Mouse (Mus musculus): ENCODE data around the gene S100a1. TPM values are rescaled to one million over a fixed set of nuclear protein-coding genes. Genes with fewer than 3 reads are reported as not detected.
A peak's percentile ranks its signal among the peaks of the same experiment; 100 is the strongest.

The S100a1 gene
- total RNA-seq, 2 experiments from 2014 or later, result 151 to 202 TPM

- peak; percentile 49 for TF ChIP-seq CTCF (IDR thresholded peaks at IDR 0.05)
- Histone ChIP-seq H3K27ac (peak within 1 kb of the TSS; percentile 89), H3K4me3 (peak within 1 kb of the TSS; percentile 83)
- peak; percentile 96 for DNase-seq
- intact Hi-C loops (cut with DNase I), result loop anchor here (10.0 kb wide), 1 partner anchor 261 kb away; the partner anchor contains the start of genes Rab13 and Rps27
These were observed 38.2 kb downstream of the S100a1 start, which contains the start of gene Ilf2 for GRCm38 (mm10) chr3:90475831-90476611. Gene Ilf2 (plus strand): TSS chr3:90476126.

DNA sequence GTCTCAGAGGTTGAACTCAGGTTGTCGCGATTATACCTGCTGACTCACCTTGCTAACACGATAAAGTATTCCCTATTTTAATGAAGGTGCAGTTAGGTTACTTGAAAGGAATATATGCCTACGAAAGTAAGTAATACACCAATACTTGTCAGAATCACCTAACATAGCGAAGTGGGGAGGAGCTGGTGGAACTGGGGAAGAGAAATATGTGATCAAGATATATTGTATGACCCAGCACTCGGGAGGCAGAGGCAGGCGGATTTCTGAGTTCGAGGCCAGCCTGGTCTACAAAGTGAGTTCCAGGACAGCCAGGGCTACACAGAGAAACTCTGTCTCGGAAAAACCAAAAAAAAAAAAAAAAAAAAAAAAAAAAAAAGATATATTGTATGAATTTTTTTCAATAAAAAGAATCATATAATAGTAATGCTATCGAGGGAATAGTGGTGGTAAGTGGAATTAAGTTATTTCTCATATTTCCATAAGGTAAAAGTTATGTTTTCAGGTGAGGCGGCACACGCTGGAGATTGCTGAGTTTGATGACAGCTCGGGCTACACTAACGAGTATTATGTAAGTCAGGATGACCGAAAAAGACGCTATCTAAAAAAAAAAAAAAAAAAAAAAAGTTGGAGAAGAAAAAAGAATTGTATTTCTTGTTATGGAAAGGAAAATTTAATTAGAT is 38.9 kb downstream of the S100a1 start:
- TF ChIP-seq CTCF (IDR thresholded peaks at IDR 0.05), result no peak
- peak overlapping the region; percentile 71 for H3K4me3 ChIP-seq
- DNase-seq, result no peak
- H3K27ac ChIP-seq, result peak overlapping the region; percentile 24; the same call in 1 of the 2 replicates
- intact Hi-C loops (cut with DNase I), result loop anchor here (10.0 kb wide), 1 partner anchor 260 kb away; the partner anchor contains the start of genes Rab13 and Rps27

DNA sequence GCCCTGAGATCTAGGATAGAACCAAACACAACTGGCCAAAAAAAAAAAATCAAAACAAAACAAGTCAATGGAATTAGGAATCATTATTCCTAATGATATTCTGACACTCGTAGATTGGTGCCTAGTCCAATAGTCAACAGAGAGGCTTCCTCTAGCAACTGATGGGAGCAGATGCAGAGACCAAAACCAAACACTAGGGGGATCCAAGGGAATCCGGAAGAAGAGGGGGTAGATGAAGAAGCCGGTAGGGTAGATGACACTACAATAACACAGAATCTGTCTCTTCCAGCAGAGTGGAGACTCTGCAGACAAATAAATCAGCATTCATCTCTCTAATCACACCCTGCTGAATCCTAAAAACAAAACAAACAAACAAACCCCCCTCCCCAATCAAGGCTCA is 42.0 kb downstream of the S100a1 start:
- DNase-seq, result peak; percentile 47
- Histone ChIP-seq H3K27ac (no peak overlapping the region), H3K4me3 (no peak overlapping the region)
- peak; percentile 68 for TF ChIP-seq CTCF (IDR thresholded peaks at IDR 0.05)
- intact Hi-C loops (cut with DNase I), result loop anchor here (10.0 kb wide), 1 partner anchor 257 kb away; the partner anchor contains the start of genes Rab13 and Rps27

DNA sequence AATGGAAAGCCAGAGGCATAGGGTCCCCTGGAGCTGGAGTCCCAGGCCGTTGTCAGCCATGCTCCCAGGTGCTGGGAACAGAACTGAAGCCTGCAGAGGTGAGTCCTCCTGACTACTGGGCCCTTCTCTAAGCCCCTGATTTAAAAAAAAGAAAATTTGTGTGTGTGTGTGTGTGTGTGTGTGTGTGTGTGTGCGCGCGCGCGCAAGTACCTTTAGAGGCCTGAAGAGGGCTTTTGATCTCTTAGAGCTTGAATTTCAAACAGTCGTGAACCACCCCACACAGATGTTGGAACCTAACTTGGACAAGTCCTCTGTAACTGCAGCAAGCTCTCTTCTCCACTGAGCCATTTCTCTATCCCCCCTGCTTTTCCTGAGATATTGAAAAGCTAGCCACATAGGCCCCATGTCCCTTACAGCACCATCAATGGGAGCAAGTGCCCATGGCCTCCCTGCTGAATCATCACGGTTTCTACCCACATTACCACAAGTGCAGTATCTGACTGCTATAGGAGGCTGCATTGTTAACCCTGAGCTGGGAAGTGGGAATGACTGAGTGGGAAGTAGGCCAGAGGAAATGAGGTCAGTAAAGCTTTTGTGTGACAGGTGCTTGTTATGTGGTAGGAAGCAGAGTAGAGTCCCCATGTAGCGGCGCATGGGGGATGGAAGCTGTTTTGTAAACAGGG is 46.4 kb downstream of the S100a1 start:
- Histone ChIP-seq H3K27ac (no peak overlapping the region), H3K4me3 (no peak overlapping the region)
- intact Hi-C loops (cut with DNase I), result loop anchor here (5.0 kb wide), 1 partner anchor 35 kb away; the partner anchor contains the start of gene Ints3
- DNase-seq, result no peak
- TF ChIP-seq CTCF (IDR thresholded peaks at IDR 0.05), result no peak

GRCm38 (mm10) chr3:90466311-90466766 is 47.9 kb downstream of the S100a1 start:
- peak; percentile 66 for DNase-seq
- Histone ChIP-seq H3K27ac (peak overlapping the region; percentile 88), H3K4me3 (peak overlapping the region; percentile 88)
- TF ChIP-seq CTCF (IDR thresholded peaks at IDR 0.05), result peak; percentile 87
- intact Hi-C loops (cut with DNase I), result loop anchor here (1.0 to 5.0 kb wide), 2 partner anchors 34 to 54 kb away; partner anchors contain the start of gene Ints3

DNA sequence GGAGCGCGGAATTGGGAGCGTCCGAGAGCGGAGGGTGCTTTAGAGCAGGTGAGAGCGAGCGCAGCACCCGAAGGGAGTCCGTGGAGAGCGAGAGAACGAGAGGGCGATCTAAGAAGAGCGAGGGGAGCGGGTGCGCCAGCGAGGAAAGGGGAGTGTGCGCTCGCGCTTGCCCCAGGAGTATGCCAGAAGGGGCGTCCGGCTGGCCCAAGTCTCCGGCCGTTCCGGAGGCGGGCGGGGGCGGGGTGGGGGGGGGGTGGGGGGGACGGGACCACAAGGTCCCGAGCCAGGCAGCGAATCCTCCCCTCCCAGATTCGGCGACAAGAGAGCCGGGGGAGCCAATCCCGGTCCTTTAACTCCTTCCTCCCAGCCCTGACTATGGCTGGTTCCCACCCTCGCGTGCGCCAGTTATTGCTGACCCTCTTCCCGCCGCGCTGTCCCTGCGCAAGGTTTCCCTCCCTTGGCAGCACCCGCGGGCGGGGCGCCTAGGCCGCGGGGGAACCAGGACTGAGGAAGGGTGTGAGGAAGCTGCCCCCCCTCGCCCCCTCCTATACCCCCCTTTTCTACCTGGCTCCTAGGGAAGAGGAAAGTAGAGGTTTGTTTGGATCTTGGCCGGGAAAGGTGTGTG is 48.4 kb downstream of the S100a1 start, which contains the start of gene Npr1:
Gene Npr1 (minus strand): TSS at position 181 of the 625 bp plus-strand sequence.
- Histone ChIP-seq H3K27ac (peak within 1 kb of the TSS; percentile 88), H3K4me3 (peak within 1 kb of the TSS; percentile 88)
- intact Hi-C loops (cut with DNase I), result loop anchor here (1.0 to 5.0 kb wide), 2 partner anchors 33 to 53 kb away; partner anchors contain the start of gene Ints3
- TF ChIP-seq CTCF (IDR thresholded peaks at IDR 0.05), result no peak
- peak; percentile 73 for DNase-seq

- Histone ChIP-seq H3K4me3 (peak overlapping the region; percentile 88), H3K27ac (peak overlapping the region; percentile 88)
- no peak for TF ChIP-seq CTCF (IDR thresholded peaks at IDR 0.05)
- intact Hi-C loops (cut with DNase I), result loop anchor here (5.0 kb wide), 1 partner anchor 33 kb away; the partner anchor contains the start of gene Ints3
- DNase-seq, result peak; percentile 52
These were observed 49.0 kb downstream of the S100a1 start for GRCm38 (mm10) chr3:90465081-90465685.

DNA sequence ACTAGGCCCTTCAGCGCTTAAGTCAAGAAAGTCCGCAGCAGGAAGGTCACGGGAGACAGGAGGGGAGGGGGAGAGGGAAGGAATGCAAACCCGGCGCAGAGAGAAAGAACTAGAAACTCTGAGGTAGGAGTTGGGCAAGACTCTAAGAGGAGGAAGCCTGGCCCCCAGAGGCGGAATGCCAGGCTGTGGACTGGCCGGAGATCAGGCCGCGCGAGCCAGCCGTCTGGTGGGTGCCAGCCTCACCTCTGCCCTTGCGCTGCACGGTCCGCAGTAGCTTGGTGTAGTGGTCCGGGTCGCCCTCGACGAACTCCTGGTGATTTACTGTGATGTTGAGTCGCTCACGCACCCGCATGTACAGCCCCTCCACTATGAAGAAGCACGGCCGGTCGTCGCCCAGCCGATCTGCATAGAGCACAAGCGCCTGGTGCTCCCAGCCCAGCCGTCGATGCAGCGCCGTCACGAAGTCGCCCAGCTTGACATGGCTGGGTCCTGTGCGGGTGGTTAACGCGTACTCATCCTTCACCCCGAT is 49.6 kb downstream of the S100a1 start:
- DNase-seq, result no peak
- H3K27ac ChIP-seq, result peak overlapping the region; percentile 88
- intact Hi-C loops (cut with DNase I), result loop anchor here (5.0 kb wide), 1 partner anchor 32 kb away; the partner anchor contains the start of gene Ints3
- TF ChIP-seq CTCF (IDR thresholded peaks at IDR 0.05), result no peak
- peak overlapping the region; percentile 88 for H3K4me3 ChIP-seq

DNA sequence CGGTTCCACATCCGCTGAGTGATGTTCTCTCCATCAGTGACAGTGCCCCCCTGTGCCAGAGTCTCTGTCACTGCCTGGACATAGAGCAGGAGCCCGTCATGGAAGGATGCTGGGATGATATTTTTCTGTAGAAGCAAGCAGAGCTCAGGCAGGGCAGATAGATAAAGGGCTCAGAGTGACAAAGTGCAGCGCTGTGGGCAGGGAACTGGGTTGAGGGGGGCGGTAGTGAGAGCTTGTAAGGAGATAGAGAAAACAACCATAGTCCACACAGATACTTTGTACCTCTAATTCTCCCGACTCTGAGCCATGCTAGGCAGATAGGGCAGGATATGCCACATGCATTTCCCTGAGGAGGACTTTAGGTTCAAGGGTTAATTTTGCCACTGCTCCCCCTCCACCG is 51.6 kb downstream of the S100a1 start:
- TF ChIP-seq CTCF (IDR thresholded peaks at IDR 0.05), result no peak
- intact Hi-C loops (cut with DNase I), result no loop called here
- Histone ChIP-seq H3K4me3 (peak overlapping the region; percentile 88), H3K27ac (peak overlapping the region; percentile 38; the same call in 1 of the 2 replicates)
- DNase-seq, result no peak

DNA sequence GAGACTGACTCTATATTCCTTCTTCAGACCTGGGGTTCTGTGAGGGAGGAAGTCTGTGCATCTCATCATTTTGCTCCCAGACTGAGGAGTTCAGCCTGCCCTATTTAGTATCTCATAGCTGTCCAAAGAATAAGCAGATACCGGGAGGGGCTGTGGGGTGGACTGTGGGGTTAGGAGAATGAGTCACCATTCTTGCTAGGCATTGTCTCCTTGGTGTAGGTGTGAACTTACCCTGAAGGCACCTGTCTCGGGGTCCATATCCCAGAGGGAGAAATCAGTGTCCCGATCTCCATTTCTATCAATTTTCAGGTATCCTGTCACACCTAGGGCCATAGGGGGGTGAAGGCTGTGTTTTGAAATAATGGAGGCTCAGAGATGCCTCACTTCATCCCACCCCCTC is 52.3 kb downstream of the S100a1 start:
- peak overlapping the region; percentile 88; the same call in 1 of the 2 replicates for H3K4me3 ChIP-seq
- TF ChIP-seq CTCF (IDR thresholded peaks at IDR 0.05), result no peak
- DNase-seq, result no peak
- intact Hi-C loops (cut with DNase I), result no loop called here
- no peak overlapping the region for H3K27ac ChIP-seq

Other genes starting within 250 kb of the S100a1 start
- 10 to 100 TPM; 82.2 to 84.2 TPM for gene Dennd4b, start 249.2 kb downstream of the S100a1 start, total RNA-seq (2021)
- 10 to 100 TPM; 50.2 to 53.9 TPM for gene Gatad2b, start 221.2 kb downstream of the S100a1 start, total RNA-seq (2021)
- gene Slc27a3, start 124.5 kb downstream of the S100a1 start, total RNA-seq (2021), result 1 to 10 TPM in 1 of 2 experiments, under 1 TPM in 1; 0.97 to 1.3 TPM
- 10 to 100 TPM; 14.0 to 17.2 TPM for gene Ints3, start 80.8 kb downstream of the S100a1 start, total RNA-seq (2021)
- 1 to 10 TPM; 6.5 to 8.3 TPM for gene Npr1, start 48.5 kb downstream of the S100a1 start, total RNA-seq (2021)
- gene Ilf2, start 38.3 kb downstream of the S100a1 start, total RNA-seq (2021), result 10 to 100 TPM; 26.1 to 30.7 TPM
- 10 to 100 TPM; 71.8 to 74.4 TPM for gene Snapin, start 23.4 kb downstream of the S100a1 start, total RNA-seq (2021)
- 100 to 1,000 TPM; 104 to 111 TPM for gene Chtop, start 4.9 kb downstream of the S100a1 start, total RNA-seq (2021)
- 10 to 100 TPM; 11.9 to 15.5 TPM for gene S100a13, start within 50 bp of the S100a1 start, total RNA-seq (2021)
- under 1 TPM in 1 of 2 experiments, not detected in 1; 0.36 TPM for gene S100a14, start 12.5 kb upstream of the S100a1 start, total RNA-seq (2021)
- 10 to 100 TPM; 52.3 to 67.7 TPM for gene S100a16, start 22.9 kb upstream of the S100a1 start, total RNA-seq (2021)
- gene S100a3, start 46.2 kb upstream of the S100a1 start, total RNA-seq (2021), result not detected
- gene S100a2, start 75.9 kb upstream of the S100a1 start, total RNA-seq (2021), result not detected
- gene Gm42674, start 87.5 kb upstream of the S100a1 start, total RNA-seq (2021), result not detected
- 10 to 100 TPM in 1 of 2 experiments, 1 to 10 TPM in 1; 9.5 to 17.4 TPM for gene S100a4, start 89.4 kb upstream of the S100a1 start, total RNA-seq (2021)
- gene S100a5, start 94.1 kb upstream of the S100a1 start, total RNA-seq (2021), result 1 to 10 TPM in 1 of 2 experiments, not detected in 1; 2.7 TPM
- 100 to 1,000 TPM in 1 of 2 experiments, 10 to 100 TPM in 1; 52.2 to 123 TPM for gene S100a6, start 98.5 kb upstream of the S100a1 start, total RNA-seq (2021)
- gene S100a7a, start 139.6 kb upstream of the S100a1 start, total RNA-seq (2021), result under 1 TPM in 1 of 2 experiments, not detected in 1; 0.17 TPM
- not detected for gene S100a8, start 154.6 kb upstream of the S100a1 start, total RNA-seq (2021)
- gene S100a9, start 181.3 kb upstream of the S100a1 start, total RNA-seq (2021), result under 1 TPM in 1 of 2 experiments, not detected in 1; 0.89 TPM
- not detected for gene Pglyrp4, start 212.5 kb upstream of the S100a1 start, total RNA-seq (2021)

Data from gastrocnemius, adult 2 months (tissue).